Mouse (Mus musculus): ENCODE measurements around the gene Mboat7. TPM values are rescaled to one million over a fixed set of nuclear protein-coding genes. Genes with fewer than 3 reads are reported as not detected.

Gene Mboat7
- 10 to 100 TPM; 70.7 to 71.5 TPM for polyA plus RNA-seq (2017; shearing (Covaris generic))

DNA sequence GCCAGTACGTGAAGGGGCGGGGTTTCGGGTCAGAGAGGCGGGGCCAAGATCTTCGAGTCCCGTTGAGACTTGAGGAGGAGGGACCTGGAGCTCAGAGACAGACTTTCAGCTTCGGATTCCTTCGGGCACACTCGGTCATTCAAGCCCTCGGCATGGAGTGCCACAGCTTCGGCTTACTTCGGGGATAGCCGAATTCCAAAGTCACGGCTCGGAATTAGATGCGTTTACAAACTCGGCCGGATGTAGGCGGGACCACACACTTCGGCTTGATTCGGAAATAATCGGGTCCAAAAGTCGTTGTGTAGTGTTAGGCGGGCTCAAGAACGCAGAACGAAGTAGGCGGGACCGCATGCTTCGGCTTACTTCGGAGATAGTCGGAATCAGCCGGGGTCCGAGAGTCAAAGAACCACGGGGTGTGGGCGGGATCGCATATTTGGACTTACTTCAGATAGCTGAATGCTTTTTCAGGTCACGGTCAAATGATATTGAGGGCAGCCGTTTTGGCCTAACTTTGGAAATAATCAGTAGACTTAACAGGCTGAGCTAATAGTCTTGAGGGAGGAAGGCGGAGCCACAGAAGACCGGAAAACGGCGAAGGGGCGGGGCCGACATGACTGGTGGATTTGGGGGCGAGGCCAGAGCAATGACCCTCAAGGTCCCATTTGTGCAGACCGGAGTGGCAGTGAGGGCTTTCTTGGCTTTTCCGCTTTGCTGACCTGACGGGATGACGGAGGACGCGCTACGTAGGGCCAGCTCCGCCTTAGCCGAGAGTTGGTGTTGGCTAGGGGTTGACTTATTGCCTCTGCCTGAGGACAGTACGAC, at the start of gene Mboat7:
Mboat7 (minus strand) TSS at position 537 of the 822 bp plus-strand sequence.

DNA sequence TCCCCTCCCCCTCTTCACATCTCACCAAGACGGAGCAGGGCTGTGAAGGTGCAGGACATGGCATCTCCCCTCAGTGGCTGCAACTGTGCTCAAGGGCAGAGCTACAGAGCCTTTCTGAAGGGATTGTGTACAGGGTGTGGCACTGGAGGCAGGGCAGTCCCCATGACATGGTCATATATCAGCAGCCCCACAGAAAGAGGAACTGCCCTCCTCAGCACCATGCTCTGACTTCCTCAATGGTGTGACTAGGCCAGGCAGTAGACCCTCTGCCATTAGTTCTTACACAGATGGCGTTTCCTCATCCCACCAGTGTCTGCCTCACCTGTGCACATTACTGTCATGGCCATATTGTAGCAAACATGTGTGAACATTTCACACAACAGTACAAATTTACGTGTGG, 26.9 kb upstream of the Mboat7 start, which contains the start of gene Pirb:
Pirb (minus strand) TSS at position 124 of the 400 bp plus-strand sequence.

DNA sequence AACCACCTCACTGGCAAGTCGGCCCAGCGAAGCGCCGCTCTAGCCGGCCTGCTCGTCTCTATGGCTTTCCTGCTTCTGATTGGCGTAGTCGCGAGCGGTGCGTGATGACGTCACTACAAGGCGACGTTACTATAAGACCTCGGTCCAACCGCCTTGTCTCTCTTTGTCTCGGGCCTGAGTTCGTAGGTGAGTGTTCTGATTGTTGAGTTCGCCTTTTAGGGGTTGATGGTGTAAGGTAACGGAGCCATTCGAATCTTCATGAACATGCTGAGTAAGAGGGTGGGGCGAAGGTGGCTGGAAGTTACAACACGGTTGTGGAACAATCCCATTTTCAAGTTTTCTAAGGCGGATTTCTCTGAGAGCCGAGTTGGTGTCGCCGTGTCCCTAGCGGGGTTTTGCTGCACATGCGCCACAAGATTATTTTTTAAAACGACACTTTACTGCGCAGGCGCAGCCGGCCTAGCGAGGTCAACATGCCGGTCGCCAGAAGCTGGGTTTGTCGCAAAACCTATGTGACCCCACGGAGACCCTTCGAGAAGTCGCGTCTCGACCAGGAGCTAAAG, 10.6 kb upstream of the Mboat7 start, which contains the start of gene Rps9:
Rps9 (plus strand) TSS at position 115 of the 563 bp plus-strand sequence.

DNA sequence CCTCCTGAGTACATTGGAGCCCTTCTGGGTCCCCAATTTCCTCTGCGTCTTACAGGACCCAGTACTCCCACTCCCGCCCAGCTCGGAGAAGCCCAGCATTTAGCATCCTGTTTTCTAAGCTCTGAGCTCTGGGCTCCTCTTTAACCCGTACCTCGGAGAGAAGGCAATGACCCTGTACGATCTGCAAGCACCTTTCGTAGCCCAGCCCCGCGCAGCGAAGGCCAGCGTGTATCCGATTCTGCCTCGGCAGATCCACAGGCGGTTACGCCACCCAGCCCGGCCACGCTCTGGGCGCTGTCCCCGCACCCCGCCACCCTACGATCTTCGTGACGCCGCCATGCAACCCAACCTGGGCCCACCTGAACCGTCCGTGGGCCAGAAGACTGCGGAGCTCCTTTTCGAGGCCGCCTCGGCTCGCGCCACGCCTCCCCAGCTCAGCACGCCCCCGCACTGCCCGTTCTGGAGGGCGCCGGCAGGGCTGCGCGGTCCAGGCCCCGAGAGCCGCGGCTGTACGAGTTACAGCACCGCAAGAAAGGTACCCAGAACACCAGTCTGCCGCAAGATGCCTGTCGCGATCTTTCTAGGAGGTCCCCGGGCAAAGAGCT, 839 bp downstream of the Mboat7 start, which contains the start of gene Tsen34:
Tsen34 (plus strand) TSS at position 482 of the 605 bp plus-strand sequence.

DNA sequence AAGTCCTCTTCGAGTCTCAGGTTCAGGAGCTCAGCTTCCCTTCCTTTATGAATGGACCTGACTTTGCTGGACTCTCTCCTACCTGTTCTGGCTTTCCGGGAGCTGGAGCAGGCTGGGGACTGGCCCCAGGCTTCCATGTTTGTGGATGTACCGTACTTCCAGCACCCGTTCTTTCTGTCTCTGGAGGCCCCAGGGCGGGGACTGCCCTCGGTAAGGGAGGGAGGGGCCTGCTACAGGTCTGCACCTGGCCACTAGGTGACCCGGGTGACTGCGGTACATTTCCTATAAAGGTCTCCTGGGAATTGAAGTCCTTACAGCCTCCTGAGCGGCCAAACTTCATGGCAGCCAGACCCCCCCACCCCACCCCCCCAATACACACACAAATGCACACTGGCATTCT, 16.0 kb downstream of the Mboat7 start, which contains the start of gene Tmc4:
Tmc4 (minus strand) TSS at position 212 of the 400 bp plus-strand sequence.

DNA sequence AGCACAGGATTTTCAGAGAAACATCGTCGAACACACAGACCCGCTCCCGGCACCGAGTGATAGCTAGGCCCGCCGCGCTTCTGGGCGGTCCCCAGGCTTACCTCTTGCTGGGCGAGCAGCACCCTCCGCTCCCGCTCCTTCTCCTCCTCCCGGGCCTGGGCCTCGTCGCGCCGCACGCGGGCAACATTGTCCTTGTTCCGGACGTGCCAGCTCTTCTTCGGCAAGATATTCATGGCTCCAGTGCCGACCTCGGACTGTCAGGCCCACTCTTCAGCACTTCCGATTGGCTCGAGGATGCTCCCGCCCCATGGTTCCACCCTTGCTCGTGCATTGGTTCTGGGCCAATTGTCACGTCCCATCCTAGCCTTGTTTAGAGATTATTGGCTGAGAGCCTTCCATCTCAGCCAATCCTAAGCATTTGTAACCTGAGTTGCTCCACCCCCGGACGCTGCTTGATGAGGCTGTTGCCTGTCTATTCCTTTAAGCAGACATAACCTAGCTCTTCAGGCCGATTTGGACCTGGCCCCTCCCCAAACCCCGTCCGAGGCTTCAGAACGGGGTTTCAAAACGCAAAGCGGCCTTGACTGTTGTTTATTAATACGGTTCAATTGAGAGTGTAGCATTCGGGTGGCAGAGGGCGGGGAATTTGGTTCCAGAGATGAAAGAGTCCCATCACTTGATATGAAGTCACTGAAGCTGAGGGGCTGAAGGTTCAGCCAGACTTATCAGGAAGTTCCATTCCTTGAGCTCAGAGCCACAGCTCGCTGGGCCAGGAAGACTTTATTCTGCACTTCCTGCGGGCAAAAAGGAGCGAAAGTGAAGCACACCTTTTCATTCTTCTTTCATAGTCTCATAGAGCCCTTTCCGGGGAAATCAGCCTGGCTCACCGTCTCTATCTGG, 27.9 kb downstream of the Mboat7 start, which contains the start of gene Leng1:
Leng1 (minus strand) TSS at position 626 of the 900 bp plus-strand sequence.

DNA sequence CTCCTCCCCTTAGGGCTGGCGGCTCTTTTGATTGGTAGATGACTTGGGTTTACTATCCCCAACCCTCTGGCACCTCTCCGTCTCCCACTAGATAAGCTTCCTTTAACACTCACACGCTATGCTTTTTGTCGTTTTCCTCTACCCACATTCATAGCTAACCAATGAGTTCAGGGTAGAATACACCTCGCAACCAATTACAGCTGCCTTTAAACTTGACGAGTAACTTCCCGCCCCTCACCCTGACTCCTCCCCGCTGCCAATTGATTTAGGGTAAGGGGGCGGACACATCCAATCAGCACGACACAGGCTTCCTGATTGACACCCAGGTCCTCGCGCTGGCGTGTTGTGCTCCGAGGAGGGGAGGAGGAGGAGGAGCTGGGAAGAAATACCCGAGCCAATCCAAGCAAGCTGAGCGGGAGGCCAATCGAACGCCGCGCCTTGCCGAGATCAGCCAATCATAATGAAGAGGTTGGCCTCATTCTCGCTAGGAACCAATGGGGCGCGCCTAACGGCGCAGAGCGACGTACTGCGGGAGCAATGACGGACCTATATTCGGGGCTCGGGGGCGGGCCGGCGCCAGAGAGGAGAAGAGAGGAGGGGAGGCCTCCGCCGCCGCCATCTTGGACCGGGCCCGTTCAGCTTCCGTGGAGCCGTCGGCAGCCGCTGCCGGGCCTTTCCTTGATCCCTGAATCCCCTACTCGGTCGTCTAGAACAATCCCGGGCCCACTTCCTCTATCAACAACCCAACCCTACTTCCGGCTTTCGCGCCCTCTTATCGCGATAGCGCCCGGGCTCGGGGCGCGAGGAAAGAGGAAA, 48.4 kb downstream of the Mboat7 start, which contains the start of gene Cnot3:
Cnot3 (plus strand) TSS at position 597 of the 816 bp plus-strand sequence.

DNA sequence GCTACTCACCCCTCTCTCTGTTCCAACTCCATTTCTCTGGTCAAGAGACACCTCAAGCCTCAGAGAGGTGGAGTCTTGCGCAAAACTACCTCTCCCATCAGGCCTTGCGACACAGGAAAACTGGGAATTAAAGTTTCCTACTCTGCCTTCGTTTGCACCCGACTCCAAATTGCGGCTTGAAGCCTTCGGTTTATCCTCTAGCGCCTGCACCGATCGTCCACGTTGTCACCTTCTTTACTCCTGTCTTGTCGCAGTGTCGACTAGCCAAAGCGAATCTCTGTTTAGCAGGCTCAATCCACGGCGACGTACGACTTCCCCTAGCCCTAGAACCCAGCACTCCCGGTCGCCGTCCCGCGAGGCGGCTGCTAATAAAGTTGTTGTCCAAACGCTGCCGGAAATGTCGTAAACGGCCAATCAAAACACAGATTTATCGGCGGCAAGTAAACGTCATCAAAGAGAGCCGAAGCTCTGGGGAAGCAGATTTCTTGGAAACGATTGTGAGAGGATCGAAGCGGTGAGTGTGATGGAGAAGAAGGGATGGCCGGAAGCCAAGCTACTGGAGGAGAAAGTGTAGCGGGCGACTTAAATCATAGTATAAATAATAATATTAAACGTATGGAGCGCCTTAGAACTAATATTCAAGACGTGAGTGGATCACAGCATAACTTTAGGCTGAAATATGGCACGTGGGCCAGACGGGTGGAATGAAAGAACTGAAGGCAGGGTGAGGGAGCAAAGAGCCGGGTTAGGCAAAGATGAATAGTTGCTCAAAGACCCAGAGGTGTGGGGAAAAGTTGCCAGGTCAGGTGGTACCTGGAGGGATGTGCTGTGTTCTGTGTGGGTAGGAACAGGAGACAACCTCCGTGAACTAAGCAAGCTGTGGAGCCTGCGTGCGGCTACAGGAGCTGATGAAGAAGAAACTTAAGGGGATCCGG, 63.5 kb downstream of the Mboat7 start, which contains the start of the genes Tfpt and Prpf31:
Tfpt (minus strand) TSS at position 387 of the 935 bp plus-strand sequence.
Prpf31 (plus strand) TSS at position 443 of the 935 bp plus-strand sequence.

Other genes with a start within 250 kb of the Mboat7 start
- gene Tarm1, start 190.9 kb downstream of the Mboat7 start, polyA plus RNA-seq (2017; shearing (Covaris generic)): 1 to 10 TPM in 1 of 2 experiments, not detected in 1; 1.7 TPM
- under 1 TPM in 1 of 2 experiments, not detected in 1; 0.34 TPM for gene Oscar, start 77.4 kb downstream of the Mboat7 start, polyA plus RNA-seq (2017; shearing (Covaris generic))
- 100 to 1,000 TPM; 490 to 495 TPM for gene Ndufa3, start 76.2 kb downstream of the Mboat7 start, polyA plus RNA-seq (2017; shearing (Covaris generic))
- gene Tfpt, start 63.6 kb downstream of the Mboat7 start, polyA plus RNA-seq (2017; shearing (Covaris generic)): 10 to 100 TPM; 52.0 to 55.0 TPM
- 10 to 100 TPM; 79.1 to 99.3 TPM for gene Prpf31, start 63.5 kb downstream of the Mboat7 start, polyA plus RNA-seq (2017; shearing (Covaris generic))
- 10 to 100 TPM; 71.9 to 96.3 TPM for gene Cnot3, start 48.3 kb downstream of the Mboat7 start, polyA plus RNA-seq (2017; shearing (Covaris generic))
- gene Leng1, start 27.7 kb downstream of the Mboat7 start, polyA plus RNA-seq (2017; shearing (Covaris generic)): 10 to 100 TPM; 20.6 to 23.3 TPM
- gene Tmc4, start 16.0 kb downstream of the Mboat7 start, polyA plus RNA-seq (2017; shearing (Covaris generic)): 1 to 10 TPM; 5.2 to 6.7 TPM
- 10 to 100 TPM; 26.9 to 40.8 TPM for gene Tsen34, start 660 bp downstream of the Mboat7 start, polyA plus RNA-seq (2017; shearing (Covaris generic))
- 1,000 to 10,000 TPM; 1,535 to 2,624 TPM for gene Rps9, start 10.5 kb upstream of the Mboat7 start, polyA plus RNA-seq (2017; shearing (Covaris generic))
- 1 to 10 TPM; 2.1 to 3.6 TPM for gene Pirb, start 26.9 kb upstream of the Mboat7 start, polyA plus RNA-seq (2017; shearing (Covaris generic))
- under 1 TPM in 1 of 2 experiments, not detected in 1; 0.76 TPM for gene Gm15448, start 132.2 kb upstream of the Mboat7 start, polyA plus RNA-seq (2017; shearing (Covaris generic))
- gene Pira2, start 151.5 kb upstream of the Mboat7 start, polyA plus RNA-seq (2017; shearing (Covaris generic)): under 1 TPM; 0.63 to 1.00 TPM
- gene Gm14548, start 204.6 kb upstream of the Mboat7 start, polyA plus RNA-seq (2017; shearing (Covaris generic)): under 1 TPM; 0.16 to 0.26 TPM
- not detected for gene Lilra6, start 222.0 kb upstream of the Mboat7 start, polyA plus RNA-seq (2017; shearing (Covaris generic))

Measured in activated CD4-positive, CD25-positive, alpha-beta regulatory T cell (primary cell).